Mouse (Mus musculus) liver, adult 2 months (tissue): Measurements from ENCODE around the gene Cyp2d10.
"Not testable (repeated sequence)": the region's sequence is repeated elsewhere in the genome, so short reads cannot be mapped to it uniquely, and the experiment has no call there.

Experiments used
- CTCF ChIP-seq: fragments of 200-500 bp; IDR thresholded peaks from 2 replicates; pipeline ENCODE4 v1.5.1; 2011; ENCODE audit warnings: low read depth, low read length, control low read depth
- POLR2A ChIP-seq: fragments of 200-500 bp; IDR thresholded peaks from 2 replicates; pipeline ENCODE4 v1.6.1; 2011; ENCODE audit warnings: low read length, control low read depth; ENCODE audit not compliant: insufficient read depth; ENCODE audit errors: extremely low read depth

GRCm38 (mm10) chr15:82452133-82452532 lies 45.1 kb upstream of the Cyp2d10 start:
- not testable (repeated sequence) for TF ChIP-seq CTCF
- peak; percentile 48; the same call in 1 of the 2 replicates for TF ChIP-seq POLR2A
